Mouse (Mus musculus) heart, embryonic 16.5 days (tissue): Measurements from ENCODE around the gene Gstt1. TPM values are rescaled to one million over a fixed set of nuclear protein-coding genes. Genes with fewer than 3 reads are reported as not detected.
A peak's percentile ranks its signal among the peaks of the same experiment; 100 is the strongest.

Source experiments
- ATAC-seq: fragments of 200-750 bp; cut with Nextera tagmentation; replicated peaks from 2 replicates; pipeline ENCODE4 v1.8.0; 2017; ENCODE audit warnings: moderate number of reproducible peaks; ENCODE audit not compliant: insufficient read depth, low FRiP score; ENCODE audit errors: extremely low read depth
- H3K27ac ChIP-seq: fragments of 300-500 bp; sonication (generic); 2 replicates; pipeline ENCODE4 v1.5.1; 2014; ENCODE audit warnings: mild to moderate bottlenecking, low read length, control low read depth, moderate library complexity
- H3K27me3 ChIP-seq: fragments of 300-500 bp; sonication (generic); 2 replicates; pipeline ENCODE4 v1.6.1; 2014; ENCODE audit warnings: low read length, mixed read lengths; ENCODE audit not compliant: control insufficient read depth, insufficient read depth
- H3K36me3 ChIP-seq: fragments of 300-500 bp; sonication (generic); 2 replicates; pipeline ENCODE4 v1.6.1; 2014; ENCODE audit not compliant: control insufficient read depth, insufficient read depth
- H3K4me1 ChIP-seq: fragments of 300-500 bp; sonication (generic); 2 replicates; pipeline ENCODE4 v1.6.1; 2014; ENCODE audit warnings: low read length, mixed read lengths; ENCODE audit not compliant: control insufficient read depth, insufficient read depth
- H3K4me2 ChIP-seq: fragments of 300-500 bp; sonication (generic); 2 replicates; pipeline ENCODE4 v1.6.1; 2014; ENCODE audit warnings: low read depth, mild to moderate bottlenecking, control low read depth, low read length
- H3K4me3 ChIP-seq: fragments of 300-500 bp; sonication (generic); 2 replicates; pipeline ENCODE4 v1.5.1; 2014; ENCODE audit warnings: mild to moderate bottlenecking, control low read depth, low read length
- H3K9ac ChIP-seq: fragments of 300-500 bp; sonication (generic); 2 replicates; pipeline ENCODE4 v1.6.1; 2014; ENCODE audit warnings: low read length, control low read depth
- H3K9me3 ChIP-seq: fragments of 300-500 bp; sonication (generic); replicated peaks from 2 replicates; pipeline ENCODE4 v1.6.1; 2016; ENCODE audit warnings: low read length; ENCODE audit not compliant: control insufficient read depth
- WGBS: fragments of 180-500 bp; shearing (Covaris S2); extraction: QIAGEN DNeasy Blood & Tissue Kit; methylation state at CpG from one replicate; pipeline ENCODE4 v1.1.7; 2014; 5-methylcytosine and 5-hydroxymethylcytosine counted together
- polyA plus RNA-seq: library from polyadenylated mRNA; unstranded; fragments of >200 nt; fragmentation: Nextera tagmentation; extraction: Ambion mirVana; gene quantifications from 2 replicates; pipeline ENCODE4 v1.2.1, GENCODE M21; 2015

The Gstt1 gene
- polyA plus RNA-seq, 1 experiment from 2014 or later: 9.0 TPM

DNA sequence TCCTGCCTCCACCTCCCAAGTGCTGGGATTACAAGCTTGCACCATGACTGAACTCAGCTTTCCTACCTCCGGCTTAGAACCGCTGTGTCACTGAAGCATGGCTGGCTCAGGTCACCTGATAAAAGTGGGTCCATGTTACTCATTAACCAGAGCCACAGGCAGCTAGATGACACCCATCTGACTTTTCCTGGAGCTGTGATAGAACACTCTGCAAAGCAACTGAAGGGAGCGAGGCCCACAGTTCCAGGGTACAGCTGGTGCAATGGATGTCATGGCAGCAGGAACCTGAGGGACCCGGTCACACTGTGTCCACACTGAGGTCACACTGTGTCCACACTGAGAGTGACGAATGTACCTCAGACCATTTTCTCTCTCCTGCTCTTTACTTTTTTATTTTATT, 8.5 kb downstream of the Gstt1 start:
- H3K4me1 ChIP-seq: 0 out of 2 replicates have a peak, but pooled peaks cover 2% of the 10 kb centered on the region
- no peaks in the 10 kb centered on the region for H3K36me3 ChIP-seq
- 85% methylated on average over 5 of the region's 5 CpGs for WGBS
- H3K27ac ChIP-seq: no peak overlapping the region
- no peaks in the 10 kb centered on the region for H3K9me3 ChIP-seq
- H3K4me2 ChIP-seq: no peak overlapping the region
- ATAC-seq: no peak
- H3K27me3 ChIP-seq: no peaks in the 10 kb centered on the region; the same call in 1 of the 2 replicates
- H3K9ac ChIP-seq: no peak overlapping the region
- H3K4me3 ChIP-seq: no peak overlapping the region

DNA sequence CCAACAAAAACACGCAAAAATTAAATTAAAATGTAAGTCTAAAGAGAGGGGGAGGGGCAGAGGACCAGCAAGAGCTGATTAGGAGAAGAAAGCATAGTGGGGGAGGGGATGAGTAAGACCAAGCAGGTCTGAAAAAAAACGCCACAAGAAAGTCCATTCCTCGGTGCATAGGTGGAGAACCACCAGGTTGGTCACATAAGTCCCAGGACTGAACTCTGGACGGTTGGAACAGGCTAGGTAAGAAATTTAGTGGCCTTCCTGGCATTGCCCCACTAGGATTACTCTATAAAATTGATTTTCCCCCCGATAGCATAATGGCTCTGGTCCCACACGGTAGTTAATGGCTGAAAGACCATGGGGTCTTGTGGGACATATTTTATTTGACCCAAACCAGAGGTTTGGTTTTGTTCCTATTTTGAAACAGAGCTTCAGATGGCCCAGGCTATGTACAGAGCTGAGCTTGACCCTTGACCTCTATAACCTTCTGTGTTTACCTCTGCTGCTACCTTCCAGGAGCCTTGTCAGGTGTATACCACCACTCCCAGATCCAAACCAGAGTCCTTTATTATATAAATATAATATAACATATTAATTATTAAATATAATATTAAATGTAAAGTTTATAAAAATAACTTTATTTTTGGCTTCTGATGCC, 9.2 kb downstream of the Gstt1 start:
- Histone ChIP-seq H3K9ac (no peak overlapping the region), H3K27me3 (no peaks in the 10 kb centered on the region; the same call in 1 of the 2 replicates), H3K4me3 (no peak overlapping the region), H3K27ac (no peak overlapping the region), H3K9me3 (no peaks in the 10 kb centered on the region), H3K4me1 (no peaks in the 10 kb centered on the region), H3K4me2 (no peak overlapping the region), H3K36me3 (no peaks in the 10 kb centered on the region)
- ATAC-seq: no peak
- WGBS: 72% methylated on average over 6 of the region's 6 CpGs

DNA sequence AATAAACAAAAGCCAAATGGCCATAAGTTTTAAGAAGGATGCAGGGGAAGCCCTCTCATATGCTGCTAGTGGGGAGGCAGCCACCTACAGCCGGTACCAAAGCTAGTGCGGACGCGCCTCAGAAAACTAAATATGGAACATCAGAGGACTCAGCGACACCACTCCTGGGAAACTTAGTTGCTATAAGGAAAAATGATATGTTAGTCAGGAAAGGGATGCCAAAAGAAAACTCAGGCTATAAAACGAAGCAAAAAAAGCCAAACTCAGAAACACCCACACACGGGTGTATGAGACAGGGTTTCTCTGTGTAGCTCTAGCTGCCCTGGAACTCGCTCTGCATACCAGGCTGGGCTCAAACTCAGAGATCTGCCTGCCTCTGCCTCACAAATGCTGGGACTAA, 10.1 kb downstream of the Gstt1 start:
- no peaks in the 10 kb centered on the region for H3K4me1 ChIP-seq
- H3K27ac ChIP-seq: no peak overlapping the region
- H3K36me3 ChIP-seq: no peaks in the 10 kb centered on the region
- no peaks in the 10 kb centered on the region; the same call in 1 of the 2 replicates for H3K27me3 ChIP-seq
- 88% methylated on average over 8 of the region's 8 CpGs for WGBS
- H3K9me3 ChIP-seq: no peaks in the 10 kb centered on the region
- no peak overlapping the region for H3K4me2 ChIP-seq
- H3K4me3 ChIP-seq: no peak overlapping the region
- ATAC-seq: no peak
- no peak overlapping the region for H3K9ac ChIP-seq

DNA sequence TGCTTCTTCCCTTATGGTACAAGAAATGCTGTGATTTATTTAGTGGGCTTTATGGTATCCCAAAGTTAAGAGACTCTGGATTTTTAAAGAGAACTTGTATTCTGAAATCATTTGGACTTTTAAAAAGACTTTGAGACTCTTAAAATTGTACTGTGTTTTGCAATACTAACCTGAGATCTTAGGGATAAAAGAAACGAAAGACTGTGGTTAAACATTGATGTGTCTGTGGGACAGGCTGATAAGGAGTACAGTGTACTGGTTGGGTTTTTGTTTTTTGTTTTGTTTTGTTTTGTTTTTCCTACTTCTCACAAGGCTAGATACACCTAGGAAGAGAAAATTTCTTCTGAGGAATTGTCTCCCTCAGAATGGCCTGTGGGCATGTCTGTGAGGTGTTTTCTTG, 12.9 kb downstream of the Gstt1 start:
- no peak for ATAC-seq
- H3K27me3 ChIP-seq: no peaks in the 10 kb centered on the region; the same call in 1 of the 2 replicates
- H3K36me3 ChIP-seq: no peaks in the 10 kb centered on the region
- no peak overlapping the region for H3K27ac ChIP-seq
- H3K9me3 ChIP-seq: no peaks in the 10 kb centered on the region
- H3K4me3 ChIP-seq: no peak overlapping the region
- WGBS: 57% methylated on average over 1 of the region's 1 CpGs
- peaks cover 6% of the 10 kb centered on the region for H3K4me1 ChIP-seq
- no peak overlapping the region for H3K9ac ChIP-seq
- no peak overlapping the region for H3K4me2 ChIP-seq

DNA sequence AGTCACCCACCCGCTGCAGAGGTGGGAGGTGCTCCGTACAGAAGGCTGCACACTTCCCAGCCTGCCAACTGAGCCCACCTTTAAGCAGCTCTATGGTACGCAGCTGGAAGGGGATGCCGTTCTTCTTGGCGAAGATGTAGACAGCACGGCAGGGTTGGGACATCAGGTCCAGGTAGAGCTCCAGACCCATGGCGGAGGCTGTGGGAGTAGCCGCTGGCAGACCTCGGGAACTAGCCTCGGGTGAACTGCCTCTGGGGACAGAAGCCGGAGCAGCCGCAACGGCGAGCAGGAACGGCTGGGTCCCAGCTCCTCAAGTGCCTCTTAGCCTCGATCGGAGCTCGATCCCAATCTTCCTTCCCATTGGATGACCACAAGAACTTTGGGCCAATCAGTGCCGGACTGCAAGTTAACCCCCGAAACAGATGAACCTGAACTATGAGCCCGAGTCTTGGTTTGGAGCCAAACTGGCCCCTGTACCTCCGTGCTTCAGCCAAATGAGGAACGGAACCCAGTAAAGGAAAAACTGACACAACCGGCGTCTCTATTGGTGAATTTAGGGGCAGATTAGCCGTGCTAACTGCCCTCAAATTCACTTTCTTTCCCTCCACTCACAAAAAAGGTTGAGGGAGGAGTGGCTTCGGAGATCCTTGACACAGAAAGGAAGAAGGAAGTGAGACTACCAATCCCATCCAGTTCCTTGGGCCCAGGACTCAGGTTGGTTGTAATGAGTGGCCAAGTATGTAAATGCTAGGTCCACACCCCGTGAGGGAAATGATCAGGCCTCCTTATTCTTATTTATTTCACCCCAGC, 17.4 kb downstream of the Gstt1 start, which contains the start of the genes Gm20441 and Gstt3:
Gm20441 (minus strand) TSS at position 186 of the 810 bp plus-strand sequence.
Gstt3 (minus strand) TSS at position 646 of the 810 bp plus-strand sequence.
- peak; percentile 67 for ATAC-seq
- no peaks in the 10 kb centered on the region for H3K36me3 ChIP-seq
- H3K4me2 ChIP-seq: peak within 1 kb of the TSS; percentile 88
- H3K4me3 ChIP-seq: peak within 1 kb of the TSS; percentile 58
- no peaks in the 10 kb centered on the region; the same call in 1 of the 2 replicates for H3K9me3 ChIP-seq
- H3K27me3 ChIP-seq: no peaks in the 10 kb centered on the region; the same call in 1 of the 2 replicates
- H3K4me1 ChIP-seq: peaks cover 7% of the 10 kb centered on the region
- H3K27ac ChIP-seq: peak within 1 kb of the TSS; percentile 15; the same call in 1 of the 2 replicates
- peak within 1 kb of the TSS; percentile 65 for H3K9ac ChIP-seq
- 1% methylated on average over 28 of the region's 28 CpGs for WGBS

DNA sequence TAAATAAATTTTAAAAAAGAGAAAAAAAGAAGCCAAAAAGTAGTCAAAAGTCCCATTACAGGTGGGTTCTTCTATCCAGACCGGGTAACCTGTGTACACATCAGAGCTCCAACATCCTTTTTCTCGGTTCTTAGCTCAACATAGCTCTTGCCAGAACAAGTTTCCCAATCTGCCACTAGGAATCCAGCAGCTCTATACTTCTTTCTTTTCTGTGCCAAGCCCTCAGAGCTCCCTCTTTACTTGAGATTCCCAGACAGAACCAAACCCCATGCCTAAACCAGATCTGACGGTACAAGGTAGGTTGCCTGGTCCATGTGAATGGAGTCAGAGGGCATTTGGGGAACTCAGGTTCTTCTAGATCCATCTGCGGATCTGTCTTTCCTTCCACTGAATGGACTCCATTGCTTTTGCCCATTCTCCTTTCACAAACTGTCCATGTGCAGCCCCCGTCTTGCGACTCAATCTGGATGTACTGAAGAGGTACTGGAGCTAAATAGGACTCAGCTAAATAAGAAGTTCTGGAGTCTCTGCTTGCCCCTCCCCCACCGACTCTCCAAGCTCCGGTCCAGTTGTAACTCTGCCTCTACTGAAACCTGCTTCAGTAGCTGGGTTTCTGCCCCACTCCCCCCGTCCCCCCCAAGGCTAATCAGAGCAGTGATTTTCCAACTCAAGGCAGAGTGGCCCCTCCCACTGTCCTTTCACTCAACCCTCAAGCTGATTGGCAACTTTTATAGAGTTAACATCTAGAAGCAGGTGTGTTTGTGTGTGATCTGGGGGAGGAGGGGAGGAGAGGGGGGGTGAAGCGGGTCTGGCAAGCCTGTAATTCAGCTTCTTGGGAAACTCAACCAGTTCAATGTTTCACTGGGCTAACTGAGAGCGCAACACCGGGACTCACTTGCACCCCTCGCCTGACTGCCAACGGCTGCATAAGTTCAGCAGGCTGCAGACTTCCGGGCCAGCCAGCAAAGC, 18.9 kb downstream of the Gstt1 start:
- H3K4me2 ChIP-seq: no peak overlapping the region
- H3K27ac ChIP-seq: no peak overlapping the region
- WGBS: 35% methylated on average over 15 of the region's 15 CpGs
- H3K27me3 ChIP-seq: no peaks in the 10 kb centered on the region; the same call in 1 of the 2 replicates
- no peak overlapping the region for H3K4me3 ChIP-seq
- no peaks in the 10 kb centered on the region; the same call in 1 of the 2 replicates for H3K9me3 ChIP-seq
- H3K36me3 ChIP-seq: no peaks in the 10 kb centered on the region
- peaks cover 7% of the 10 kb centered on the region for H3K4me1 ChIP-seq
- no peak for ATAC-seq
- no peak overlapping the region for H3K9ac ChIP-seq

DNA sequence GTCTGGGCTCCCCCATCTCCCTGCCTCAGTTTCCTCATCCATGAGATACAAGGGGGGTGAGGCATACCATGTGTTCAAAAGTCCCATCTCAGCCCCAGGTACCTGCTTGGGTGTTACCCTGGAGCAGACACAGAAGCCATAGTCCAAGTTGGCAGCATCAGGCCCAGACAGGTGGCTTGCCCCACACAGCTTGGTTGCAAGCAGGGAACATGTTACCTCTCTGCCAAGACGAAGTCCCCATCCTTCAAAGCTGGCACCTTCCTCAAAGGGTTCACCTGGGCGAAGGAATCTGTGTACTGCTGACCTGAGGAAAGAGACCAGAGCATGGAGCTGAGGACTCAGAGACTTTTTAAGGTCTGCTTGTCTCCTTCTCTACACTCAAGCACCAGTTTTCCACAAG, 20.5 kb downstream of the Gstt1 start:
- Histone ChIP-seq H3K4me1 (peaks cover 7% of the 10 kb centered on the region), H3K4me2 (no peak overlapping the region), H3K9ac (no peak overlapping the region), H3K27me3 (no peaks in the 10 kb centered on the region; the same call in 1 of the 2 replicates), H3K27ac (no peak overlapping the region), H3K4me3 (no peak overlapping the region), H3K36me3 (no peaks in the 10 kb centered on the region), H3K9me3 (no peaks in the 10 kb centered on the region; the same call in 1 of the 2 replicates)
- ATAC-seq: no peak
- WGBS: 76% methylated on average over 2 of the region's 2 CpGs

DNA sequence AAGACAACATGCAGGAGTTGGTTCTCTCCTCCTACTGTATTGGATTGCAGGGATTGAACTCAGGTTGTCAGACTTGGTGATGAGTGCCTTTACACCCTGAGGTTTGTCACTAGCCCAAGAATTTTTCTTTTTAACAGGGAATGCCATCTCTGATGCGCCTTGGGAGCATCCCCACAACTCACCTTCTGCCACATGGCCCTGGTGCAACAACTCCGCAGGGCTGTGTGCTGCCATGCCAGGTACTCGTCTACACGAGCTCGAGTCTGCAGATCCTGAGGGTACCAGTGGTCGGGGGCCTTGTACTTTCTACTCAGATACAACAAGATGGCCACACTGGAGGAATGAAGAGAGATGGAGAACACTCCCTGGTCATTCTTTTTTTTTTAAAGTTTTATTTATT, 21.8 kb downstream of the Gstt1 start:
- no peak overlapping the region for H3K4me2 ChIP-seq
- no peak overlapping the region for H3K9ac ChIP-seq
- no peak overlapping the region for H3K27ac ChIP-seq
- no peaks in the 10 kb centered on the region for H3K36me3 ChIP-seq
- no peak for ATAC-seq
- H3K4me3 ChIP-seq: no peak overlapping the region
- peaks cover 13% of the 10 kb centered on the region for H3K4me1 ChIP-seq
- H3K27me3 ChIP-seq: no peaks in the 10 kb centered on the region; the same call in 1 of the 2 replicates
- H3K9me3 ChIP-seq: no peaks in the 10 kb centered on the region; the same call in 1 of the 2 replicates
- WGBS: 82% methylated on average over 6 of the region's 6 CpGs
